Mouse (Mus musculus): ENCODE results near the gene Zc3h4.

DNA sequence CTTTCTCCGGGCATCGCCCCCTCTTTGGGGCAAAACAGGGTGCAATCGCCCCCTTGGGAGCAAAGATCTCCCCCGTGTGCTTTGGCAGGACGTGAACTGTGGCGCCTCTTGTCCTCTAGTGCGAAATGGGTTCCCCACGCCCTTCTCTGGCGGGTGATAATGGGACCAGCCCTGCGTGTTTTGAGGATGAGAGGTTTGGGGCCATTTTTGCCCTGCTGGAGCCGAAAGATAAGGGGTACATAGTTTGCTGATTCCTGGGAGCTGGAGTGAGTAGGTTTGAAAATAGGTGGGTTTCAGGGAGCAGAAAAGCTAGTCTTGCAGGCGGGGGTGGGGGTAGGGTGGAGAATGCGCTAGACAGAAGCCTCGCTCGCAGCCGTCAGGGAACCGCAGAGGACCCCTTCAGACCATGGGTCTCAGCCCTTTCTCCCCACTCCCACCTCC lies 1.3 kb downstream of the Zc3h4 start:
- TF ChIP-seq CTCF (IDR thresholded peaks at IDR 0.05) (no peak), EP300 (IDR thresholded peaks at IDR 0.05) (no peak; the same call in 1 of the 2 replicates)
